Mouse (Mus musculus): ENCODE measurements around the gene Tubgcp6.

Tubgcp6 gene

DNA sequence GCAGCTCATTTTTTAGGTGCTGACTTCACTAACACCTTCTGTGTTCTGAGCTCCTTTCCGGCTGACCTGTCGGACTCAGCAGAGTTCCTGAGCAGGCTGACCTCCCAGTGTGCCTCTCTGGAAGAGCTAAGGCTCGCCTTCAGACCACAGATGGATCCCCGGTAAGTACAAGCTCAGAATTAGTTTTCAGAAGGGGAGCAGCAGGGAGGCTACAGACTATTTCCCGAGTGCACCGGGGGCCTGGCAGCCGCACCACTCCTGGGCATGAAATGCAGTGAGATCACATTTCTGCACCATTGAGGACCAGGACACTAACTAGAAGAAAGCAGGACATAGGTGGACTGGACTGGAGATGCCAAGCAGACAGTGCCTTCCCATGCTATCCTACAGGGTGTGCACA lies 24.3 kb downstream of the Tubgcp6 start:
- DNase-seq: no peak

DNA sequence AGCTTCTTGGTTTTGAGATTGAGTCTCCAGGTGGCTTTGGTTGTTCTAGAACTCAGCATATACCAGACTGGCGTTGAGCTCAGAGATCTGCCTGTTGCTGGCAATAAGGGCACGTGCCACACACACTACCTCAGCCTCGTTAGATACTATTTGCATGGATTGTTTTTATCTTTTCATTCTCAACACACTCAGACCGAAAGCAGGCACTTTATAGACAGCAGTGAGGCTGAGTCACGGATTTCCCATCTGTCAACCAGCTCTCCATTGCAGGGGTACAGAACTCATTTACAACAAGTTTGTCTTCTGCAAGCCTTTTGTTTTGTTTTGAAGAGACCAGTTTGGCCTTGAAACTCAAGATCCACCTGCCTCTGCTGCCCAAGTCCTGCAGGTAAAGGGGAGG lies 25.5 kb downstream of the Tubgcp6 start:
- no peak for DNase-seq

DNA sequence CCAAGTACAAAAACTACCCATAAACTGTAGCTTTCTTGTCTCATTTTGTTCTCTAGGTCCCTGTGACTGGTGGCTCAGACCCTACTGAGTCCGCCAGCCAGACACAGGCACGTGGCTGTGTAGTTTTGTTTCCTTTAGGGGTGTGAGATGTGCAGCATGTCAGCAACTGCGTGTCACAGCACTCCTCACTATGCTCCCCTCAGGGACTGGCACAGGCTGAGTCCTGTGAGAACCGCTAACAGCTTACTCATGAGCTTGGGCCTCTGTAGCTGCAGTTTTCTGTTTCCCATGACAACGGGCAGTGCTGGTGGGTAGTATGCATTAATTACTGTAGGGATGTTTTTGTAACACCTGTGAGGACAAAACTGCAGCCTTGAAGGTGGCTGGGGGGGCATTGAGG lies 30.7 kb downstream of the Tubgcp6 start:
- DNase-seq: no peak

DNA sequence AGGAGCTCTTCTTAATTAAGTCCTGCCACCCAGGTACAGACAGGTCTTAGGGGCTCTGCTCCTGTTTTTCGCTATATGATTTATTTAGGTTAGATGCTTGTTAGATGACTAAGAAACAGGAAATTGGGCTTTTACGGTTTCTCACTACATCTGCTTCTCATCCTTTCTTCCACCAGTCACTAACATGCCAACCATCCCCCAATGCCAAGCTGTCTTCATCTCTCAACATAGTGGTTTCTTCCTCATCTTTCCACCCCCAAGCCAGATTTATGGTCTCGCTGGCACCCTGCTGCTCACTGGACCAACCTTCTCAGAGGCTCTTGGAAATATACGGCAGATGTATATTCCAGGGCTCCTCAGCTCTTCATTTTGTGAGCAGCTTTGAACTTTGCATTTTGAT lies 32.2 kb downstream of the Tubgcp6 start:
- DNase-seq: no peak

DNA sequence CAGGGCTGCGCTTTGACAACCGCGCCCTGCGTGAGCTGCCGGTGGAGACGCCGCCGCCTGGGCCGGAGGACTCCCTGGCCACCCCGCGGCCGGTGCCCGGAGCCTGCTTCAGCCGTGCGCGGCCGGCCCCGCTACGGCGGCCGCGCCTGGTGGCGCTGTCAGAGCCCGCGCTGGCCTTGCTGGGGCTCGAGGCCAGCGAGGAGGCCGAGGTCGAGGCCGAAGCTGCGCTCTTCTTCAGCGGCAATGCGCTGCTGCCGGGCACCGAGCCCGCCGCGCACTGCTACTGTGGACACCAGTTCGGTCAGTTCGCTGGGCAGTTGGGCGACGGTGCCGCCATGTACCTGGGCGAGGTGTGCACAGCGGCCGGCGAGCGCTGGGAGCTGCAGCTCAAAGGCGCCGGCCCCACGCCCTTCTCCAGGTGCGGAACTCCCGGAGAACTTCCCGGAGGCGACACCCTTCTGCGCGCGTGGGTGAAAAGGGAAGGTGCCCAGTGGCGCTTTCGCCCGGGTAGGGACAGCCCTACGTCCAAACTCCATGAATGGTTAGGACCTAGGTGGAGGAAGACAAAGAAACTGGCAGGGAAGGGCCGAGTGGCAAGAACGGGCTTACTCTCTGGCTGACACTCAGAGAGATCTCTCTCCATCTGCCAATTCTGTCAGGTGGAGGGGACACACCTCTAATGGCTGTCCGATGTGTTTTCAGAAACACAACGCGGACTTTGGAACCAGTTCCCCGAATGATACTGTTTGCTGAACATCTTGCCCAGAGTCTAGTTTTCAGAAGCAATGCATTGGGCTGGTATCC lies 33.5 kb downstream of the Tubgcp6 start:
- no peak for DNase-seq

DNA sequence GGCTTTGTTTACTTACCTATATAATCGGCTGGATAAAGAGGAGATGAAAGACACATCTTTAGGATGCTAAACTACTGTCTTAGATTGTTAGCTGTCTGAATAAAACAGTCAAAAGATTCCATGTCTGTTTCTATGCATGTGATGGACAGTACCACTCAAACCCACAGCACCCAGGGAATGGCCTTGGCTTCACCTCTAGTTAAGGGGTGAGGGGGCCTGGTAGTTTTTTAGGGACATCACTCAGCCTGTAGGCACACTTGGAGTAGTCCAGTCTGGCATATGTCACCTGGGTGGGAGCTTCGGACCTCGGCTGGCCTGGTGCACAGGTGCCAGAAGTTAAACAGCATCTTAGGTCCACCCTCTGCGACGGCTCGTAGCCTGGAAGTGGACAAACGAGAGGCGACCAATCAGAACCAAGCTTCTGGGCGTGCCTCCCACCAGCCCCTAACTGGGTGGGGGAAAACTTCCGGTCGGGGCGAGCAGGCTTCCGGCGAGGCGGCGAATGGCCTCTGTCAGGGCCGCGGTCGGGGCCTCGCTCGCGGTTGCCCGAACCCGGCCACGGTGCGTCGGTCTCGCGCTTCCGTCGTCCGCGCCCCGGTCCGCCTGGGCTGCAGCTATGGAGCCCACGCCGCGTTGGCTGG lies 34.2 kb downstream of the Tubgcp6 start, which contains the start of gene Selenoo:
Selenoo (plus strand) TSS at position 478 of the 641 bp plus-strand sequence.
- peak; percentile 100 for DNase-seq

DNA sequence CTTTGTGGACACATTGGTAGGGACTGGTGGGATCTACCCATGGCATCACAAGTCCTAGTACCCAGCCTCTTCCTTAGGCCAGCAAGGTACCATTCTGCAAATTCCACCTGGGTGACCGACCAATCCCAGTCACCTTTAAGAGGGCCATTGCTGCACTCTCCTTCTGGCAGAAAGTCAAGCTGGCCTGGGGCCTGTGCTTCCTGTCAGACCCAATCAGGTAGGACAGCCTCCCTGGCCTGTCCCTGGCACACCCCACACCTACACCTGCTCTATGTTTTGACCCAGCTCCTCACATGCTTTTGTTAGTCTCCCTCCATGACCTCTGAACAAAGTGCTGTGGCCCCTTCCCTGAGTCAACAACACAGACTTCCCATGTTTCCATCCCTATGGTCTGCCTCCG lies 38.1 kb downstream of the Tubgcp6 start:
- no peak for DNase-seq

DNA sequence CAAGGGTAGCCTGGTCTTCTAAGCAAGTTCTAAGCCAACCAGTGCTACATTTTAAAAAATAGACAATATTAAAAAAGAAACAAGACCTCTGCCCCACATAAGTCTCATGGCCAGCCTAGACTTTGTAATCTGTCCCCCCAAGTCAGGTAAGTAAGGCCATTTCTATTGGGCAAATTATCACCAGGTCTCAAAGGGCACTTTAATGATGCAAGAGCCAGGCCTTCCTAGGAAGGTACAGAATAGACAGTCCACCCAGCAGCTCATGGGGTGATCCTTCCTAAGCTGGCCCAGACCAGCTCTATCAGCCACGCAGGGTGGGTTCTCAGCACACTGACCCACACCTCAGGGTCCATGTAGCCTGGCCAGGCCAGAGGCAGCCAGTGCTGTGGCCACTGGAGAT lies 39.0 kb downstream of the Tubgcp6 start:
- no peak for DNase-seq

DNA sequence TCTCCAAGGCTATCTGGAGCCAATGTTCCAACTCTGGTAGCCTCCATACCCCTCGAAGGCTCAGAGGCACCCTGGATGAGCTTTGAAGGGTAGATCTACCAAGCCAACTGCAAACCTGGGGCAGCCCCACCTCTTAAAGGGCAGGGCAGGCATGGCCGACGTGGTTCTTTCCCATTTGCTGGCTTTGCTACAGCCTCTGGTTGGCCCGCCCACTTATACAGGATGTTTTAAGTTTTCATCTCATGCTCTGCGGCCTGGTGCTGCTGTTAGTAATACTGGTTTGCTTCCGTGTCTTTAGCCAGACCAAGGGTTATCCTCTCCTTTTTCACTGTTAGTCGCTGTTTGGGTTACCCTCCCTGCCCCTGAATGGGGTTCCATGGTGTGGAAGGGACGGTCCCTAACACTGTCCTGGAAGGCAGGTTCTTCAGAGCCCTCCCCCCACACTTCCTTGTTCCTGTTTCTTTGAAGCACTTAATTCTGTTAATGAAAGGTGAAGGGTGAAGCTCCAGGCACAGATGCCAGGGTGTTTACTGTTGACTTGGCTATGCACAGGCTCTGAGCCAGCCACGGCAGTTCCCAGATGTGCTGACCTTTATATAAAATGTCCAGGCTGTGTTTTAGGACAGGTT lies 44.6 kb downstream of the Tubgcp6 start:
- DNase-seq: peak; percentile 97

DNA sequence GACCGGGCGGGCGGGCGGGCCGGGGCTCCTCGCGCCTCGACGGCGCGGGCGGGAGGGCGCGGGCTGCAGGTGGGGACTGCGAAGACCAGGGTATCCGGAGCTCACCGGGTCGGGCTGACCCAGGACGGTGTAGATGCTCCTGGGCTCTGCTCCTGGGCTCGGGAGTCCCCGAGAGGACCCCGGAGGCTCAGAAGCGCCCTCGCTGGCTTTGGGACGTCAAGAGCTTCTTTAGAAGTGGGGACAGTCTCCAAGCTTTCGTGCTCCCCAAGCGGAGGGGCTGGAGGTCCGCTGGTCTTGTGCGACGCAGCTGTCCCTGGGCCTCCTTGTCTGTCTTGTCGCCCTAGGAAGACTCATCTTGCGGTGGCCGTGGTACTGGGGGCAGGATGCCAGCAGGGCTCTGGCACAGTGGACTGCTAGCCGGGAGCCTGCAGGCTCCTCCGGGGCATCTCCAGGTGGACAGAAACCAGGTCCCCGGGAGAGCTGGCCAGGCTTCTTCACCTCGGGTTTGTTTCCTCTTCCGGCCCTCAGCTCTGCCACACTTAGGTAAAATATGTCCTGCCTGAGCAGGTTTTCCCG lies 46.7 kb downstream of the Tubgcp6 start:
- DNase-seq: peak; percentile 96

DNA sequence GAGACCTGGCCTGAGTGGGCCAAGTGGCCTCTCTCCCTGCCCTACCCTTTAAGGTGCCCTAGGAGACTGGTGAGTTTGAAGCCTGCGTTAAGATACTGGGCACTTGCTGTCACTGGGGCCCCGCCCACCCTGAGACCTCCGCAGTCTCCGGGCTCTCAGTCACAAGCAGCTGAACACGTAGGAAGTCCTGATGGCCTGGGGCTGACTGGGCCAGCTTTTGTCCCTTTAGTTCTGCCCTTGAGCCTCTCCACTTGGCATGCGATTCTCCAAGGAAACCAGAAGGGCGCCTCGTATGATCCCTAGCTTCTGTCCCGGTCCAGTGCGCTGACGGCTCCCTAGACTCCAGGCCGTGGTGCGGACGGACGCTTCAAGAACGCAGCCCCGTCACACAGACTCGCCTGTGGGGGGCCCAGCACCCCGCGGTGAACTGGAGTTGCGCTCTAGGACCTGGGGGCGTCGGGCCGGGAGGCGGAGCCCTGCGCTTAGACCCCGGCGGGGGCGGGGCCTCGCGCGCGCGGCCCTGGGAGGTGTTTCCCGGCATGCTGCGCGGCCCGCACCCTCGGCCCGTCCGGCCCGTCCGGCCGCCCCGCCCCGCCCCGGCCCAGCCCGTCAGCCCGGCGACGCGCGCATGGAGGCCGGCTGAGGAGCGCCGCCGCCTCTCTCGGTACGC lies 47.3 kb downstream of the Tubgcp6 start:
- DNase-seq: peak; percentile 99

DNA sequence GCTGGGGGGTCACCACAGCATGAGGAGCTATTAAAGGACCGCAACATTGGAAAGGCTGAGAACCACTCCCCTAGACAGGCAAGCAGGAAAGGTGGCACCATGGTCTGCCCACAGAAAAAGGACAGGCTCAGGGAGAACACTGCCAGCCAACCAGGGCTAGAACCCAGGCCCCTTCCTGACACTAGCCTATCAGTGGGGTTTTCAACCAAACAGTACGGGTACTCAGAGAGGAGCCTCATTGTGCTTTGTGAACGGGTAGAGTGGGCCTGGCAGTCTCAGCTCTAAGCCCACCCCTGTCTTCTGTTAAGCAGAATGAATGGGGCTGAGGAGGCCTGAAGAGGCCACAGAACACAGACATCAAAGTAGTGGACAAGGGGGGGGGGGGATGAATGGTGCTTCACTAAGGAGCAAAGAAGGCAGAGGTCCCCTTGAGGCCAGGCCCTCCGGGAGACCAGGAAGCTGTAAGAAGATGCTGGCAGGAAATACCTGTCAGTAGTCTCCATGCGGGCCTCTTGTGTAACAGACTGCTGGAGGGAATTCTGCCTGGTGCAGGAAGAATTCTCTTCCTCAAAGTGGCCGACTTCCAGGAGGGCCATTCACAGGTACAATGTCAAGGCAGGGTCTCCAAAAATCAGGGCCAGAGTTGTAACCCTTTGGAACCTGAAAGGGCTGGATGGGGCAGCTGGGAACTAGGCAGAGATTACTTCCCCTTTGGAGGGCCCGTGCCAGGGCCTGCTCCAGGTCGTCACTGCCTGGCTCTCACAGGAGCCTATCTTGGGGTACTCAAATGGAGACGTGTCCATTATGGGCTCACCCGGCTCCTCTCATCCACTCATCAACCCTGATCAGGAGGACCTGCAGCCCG lies 48.1 kb downstream of the Tubgcp6 start, which contains the start of gene Trabd:
Trabd (plus strand) TSS at position 512 of the 865 bp plus-strand sequence.
- peak; percentile 96 for DNase-seq

DNA sequence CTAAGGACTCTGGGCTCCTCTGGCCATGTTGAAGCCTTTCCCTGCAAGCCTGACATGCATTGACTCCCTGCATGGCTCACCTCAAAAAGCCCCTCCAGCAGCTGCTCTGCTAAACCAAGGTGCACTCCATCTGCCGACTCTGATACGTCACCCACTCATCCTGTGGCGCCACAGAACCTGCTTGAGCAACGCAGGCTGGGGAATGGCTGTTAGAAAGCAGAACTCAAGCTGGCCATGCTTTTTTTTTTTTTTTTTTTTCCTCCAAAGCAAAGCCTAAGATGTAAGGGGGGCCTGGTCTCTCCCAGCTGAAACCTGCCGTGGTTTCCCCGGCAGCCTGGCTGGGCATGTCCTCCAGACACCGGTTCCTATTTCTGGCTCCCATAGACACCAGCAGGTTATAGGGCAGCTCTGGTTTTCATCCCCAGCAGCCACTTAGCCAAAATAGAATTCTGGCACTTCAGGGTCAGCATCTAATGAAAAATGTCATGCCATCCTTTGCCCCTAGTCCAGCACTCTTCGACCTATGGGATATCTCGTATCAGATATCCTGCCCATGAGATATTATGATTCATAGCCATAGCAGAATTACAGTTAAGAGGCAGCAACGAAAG lies 48.8 kb downstream of the Tubgcp6 start:
- peak; percentile 97 for DNase-seq

DNA sequence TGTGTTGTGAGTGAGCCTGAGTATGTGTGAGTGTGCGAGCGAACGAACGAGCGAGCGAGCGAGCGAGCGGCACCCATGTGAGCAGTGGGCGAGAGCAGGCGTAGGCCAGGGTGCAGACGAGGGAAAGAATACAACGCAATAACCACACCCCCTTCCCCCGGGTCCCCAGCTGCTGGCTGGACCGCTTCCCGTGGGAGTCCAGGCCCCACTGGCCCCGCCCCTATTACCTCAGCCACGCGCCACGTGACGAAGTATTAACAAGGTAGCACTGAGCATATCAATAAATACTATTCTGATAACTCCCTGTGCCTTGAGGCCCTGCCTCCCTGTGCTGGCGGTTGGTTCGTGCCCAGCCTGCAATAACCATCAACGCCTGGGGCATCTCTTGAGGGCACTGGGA lies 52.3 kb downstream of the Tubgcp6 start:
- DNase-seq: no peak

DNA sequence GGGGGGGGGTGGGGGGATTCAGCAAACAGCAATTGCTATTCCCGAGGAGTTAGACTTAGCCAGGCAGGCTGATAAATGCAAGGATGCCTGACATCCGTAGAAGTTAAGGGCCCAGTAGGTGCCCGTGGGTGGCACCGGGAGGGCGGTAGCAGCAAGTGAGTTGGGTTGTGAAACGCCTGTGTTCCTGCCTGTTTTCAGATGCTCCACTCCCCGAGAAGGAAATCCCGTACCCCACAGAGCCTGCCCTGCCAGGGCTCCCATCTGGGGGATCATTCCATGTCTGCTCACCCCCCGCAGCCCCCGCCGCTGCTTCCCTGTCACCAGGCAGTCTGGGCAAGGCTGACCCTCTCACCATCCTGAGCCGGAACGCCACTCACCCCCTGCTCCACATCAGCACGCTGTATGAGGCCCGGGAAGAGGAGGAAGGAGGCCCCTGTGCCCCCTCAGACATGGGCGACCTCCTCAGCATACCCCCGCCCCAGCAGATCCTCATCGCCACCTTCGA lies 53.5 kb downstream of the Tubgcp6 start:
- peak; percentile 90 for DNase-seq

DNA sequence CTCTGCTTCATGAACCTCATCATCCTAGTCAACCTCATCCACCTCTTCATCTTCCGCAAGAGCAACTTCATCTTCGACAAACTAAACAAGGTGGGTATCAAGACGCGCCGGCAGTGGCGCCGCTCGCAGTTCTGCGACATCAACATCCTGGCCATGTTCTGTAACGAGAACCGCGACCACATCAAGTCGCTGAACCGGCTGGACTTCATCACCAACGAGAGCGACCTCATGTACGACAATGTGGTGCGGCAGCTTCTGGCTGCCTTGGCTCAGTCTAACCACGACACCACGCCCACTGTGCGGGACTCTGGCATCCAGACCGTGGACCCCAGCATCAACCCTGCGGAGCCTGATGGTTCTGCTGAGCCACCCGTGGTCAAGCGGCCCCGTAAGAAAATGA lies 54.7 kb downstream of the Tubgcp6 start:
- no peak for DNase-seq

DNA sequence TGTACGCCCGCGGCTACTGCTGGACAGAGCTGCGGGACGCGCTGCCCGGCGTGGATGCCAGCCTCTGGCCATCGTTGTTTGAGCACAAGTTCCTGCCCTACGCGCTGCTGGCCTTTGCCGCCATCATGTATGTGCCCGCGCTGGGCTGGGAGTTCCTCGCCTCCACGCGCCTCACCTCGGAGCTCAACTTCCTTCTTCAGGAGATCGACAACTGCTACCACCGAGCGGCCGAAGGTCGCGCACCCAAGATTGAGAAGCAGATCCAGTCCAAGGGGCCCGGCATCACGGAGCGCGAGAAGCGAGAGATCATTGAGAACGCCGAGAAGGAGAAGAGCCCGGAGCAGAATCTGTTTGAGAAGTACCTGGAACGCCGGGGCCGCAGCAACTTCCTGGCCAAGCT lies 55.3 kb downstream of the Tubgcp6 start:
- DNase-seq: no peak

DNA sequence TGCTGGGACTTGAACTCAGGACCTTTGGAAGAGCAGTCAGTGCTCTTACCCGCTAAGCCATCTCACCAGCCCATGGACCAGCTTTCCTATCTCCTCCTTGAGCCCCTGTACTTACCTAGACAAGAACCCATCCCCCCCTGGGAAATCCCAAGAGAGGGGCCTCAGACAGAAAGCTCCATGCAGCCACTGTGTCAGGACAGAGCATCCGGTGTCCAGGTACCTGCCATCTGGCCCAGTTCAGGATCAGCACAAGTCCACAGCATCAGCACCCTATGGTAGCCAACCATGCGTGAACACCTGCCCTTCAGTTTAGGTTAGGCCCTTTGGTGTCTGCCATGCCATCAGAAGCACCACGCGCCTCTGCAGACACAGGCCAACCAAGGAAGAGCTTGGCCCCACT lies 58.0 kb downstream of the Tubgcp6 start:
- no peak for DNase-seq

DNA sequence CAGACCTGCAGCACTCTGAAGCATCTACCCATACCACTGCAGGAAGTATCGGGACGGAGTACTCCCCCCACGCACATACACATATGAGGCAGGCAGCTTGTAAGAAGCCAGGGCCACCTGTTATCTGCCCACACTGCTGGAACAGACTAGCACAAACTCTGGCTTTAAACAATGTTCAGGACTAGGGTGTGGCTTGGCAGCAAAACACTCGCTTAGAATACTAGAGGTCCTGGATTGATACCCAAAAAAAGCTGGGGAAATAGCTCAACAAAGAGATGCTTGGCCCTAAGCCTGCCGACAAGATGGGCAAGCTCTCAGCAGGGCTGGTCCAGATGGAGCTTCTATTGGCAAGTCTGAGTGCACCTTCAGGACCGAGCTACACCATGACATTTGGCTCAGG lies 59.4 kb downstream of the Tubgcp6 start:
- no peak for DNase-seq

DNA sequence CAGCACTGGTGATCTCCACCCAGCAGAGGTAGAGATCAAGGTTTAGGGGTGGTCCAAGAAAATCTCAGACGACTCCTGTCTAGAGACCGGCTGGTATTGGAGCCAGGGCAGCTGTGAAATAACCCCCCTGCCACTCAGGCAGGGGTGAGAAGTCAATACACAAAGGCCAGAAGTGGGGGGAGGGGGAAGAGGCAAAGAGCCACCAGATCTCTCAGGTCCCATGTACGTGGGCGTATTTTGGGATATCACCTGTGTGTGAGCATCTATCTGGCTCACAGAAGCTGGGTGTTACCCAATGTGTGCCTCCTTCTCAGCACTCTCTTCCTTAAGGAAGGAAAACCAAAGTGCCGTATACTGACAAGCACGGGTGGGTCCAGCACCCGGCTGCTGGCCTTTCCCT lies 59.9 kb downstream of the Tubgcp6 start:
- DNase-seq: peak; percentile 79

DNA sequence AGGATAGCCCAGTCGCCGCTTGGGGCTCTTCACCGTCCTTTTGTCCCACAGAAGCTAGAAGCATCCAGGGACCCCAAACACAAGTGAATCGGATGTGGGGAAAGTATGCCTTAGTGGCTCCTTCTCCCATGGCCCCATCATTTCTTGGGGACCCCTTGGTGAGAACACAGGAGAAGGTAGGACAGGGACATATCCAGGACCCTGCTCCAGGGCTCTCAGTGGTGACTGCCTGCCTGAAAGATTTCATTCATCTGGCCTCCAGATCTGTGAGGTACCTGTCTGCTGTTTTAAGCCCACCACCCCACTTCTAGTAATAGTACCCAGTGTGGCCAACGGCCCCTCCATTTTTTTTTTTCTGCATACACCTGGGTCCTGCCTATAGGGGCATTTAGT lies 60.4 kb downstream of the Tubgcp6 start:
- peak; percentile 72 for DNase-seq

Measured in heart, adult 11 months (tissue).